Mouse (Mus musculus) embryonic facial prominence, embryonic 14.5 days (tissue): ENCODE measurements around the gene Traf3ip1. TPM values are rescaled to one million over a fixed set of nuclear protein-coding genes. Genes with fewer than 3 reads are reported as not detected.

Source experiments
- ATAC-seq: fragments of 200-750 bp; cut with Nextera tagmentation; 2 replicates; pipeline ENCODE4 v1.8.0; 2017; ENCODE audit warnings: low read depth, moderate number of reproducible peaks, moderate TSS enrichment
- DNase-seq: peaks from one replicate; pipeline ENCODE4 v3.0.0-alpha.2; 2015; ENCODE audit warnings: low spot score
- H3K27ac ChIP-seq: fragments of 300-500 bp; sonication (generic); replicated peaks from 2 replicates; pipeline ENCODE4 v1.5.1; 2014; ENCODE audit warnings: low read depth, mild to moderate bottlenecking, low read length, moderate library complexity
- H3K27me3 ChIP-seq: fragments of 300-500 bp; sonication (generic); replicated peaks from 2 replicates; pipeline ENCODE4 v1.6.1; 2014; ENCODE audit warnings: low read length; ENCODE audit not compliant: control insufficient read depth, insufficient read depth
- H3K36me3 ChIP-seq: fragments of 300-500 bp; sonication (generic); 2 replicates; pipeline ENCODE4 v1.6.1; 2014; ENCODE audit warnings: low read length, mixed read lengths; ENCODE audit not compliant: control insufficient read depth, insufficient read depth
- H3K4me1 ChIP-seq: fragments of 300-500 bp; sonication (generic); 2 replicates; pipeline ENCODE4 v1.6.1; 2014; ENCODE audit warnings: antibody characterized with exemption, low read length; ENCODE audit not compliant: control insufficient read depth, insufficient read depth
- H3K4me2 ChIP-seq: fragments of 300-500 bp; sonication (generic); 2 replicates; pipeline ENCODE4 v1.6.1; 2014; ENCODE audit warnings: low read depth, mild to moderate bottlenecking, low read length, moderate library complexity, mixed read lengths
- H3K4me3 ChIP-seq: fragments of 300-500 bp; sonication (generic); 2 replicates; pipeline ENCODE4 v1.5.1; 2014; ENCODE audit warnings: low read depth, mild to moderate bottlenecking, low read length
- H3K9ac ChIP-seq: fragments of 300-500 bp; sonication (generic); 2 replicates; pipeline ENCODE4 v1.6.1; 2014; ENCODE audit warnings: low read depth, mild to moderate bottlenecking, low read length, moderate library complexity, mixed read lengths
- H3K9me3 ChIP-seq: fragments of 300-500 bp; sonication (generic); 2 replicates; pipeline ENCODE4 v1.6.1; 2016; ENCODE audit warnings: low read length; ENCODE audit not compliant: control insufficient read depth
- WGBS: fragments of 180-500 bp; shearing (Covaris S2); extraction: QIAGEN DNeasy Blood & Tissue Kit; methylation state at CpG from one replicate; pipeline ENCODE4 v1.1.7; 2014; 5-methylcytosine and 5-hydroxymethylcytosine counted together
- polyA plus RNA-seq: library from polyadenylated mRNA; unstranded; fragments of >200 nt; fragmentation: Nextera tagmentation; extraction: Ambion mirVana; gene quantifications from 2 replicates; pipeline ENCODE4 v1.2.1, GENCODE M21; 2014

Traf3ip1 gene
- polyA plus RNA-seq, 1 experiment from 2014 or later: 6.8 TPM

- DNase-seq (no peak), ATAC-seq (no peak)
- Histone ChIP-seq H3K27ac (no peak overlapping the region), H3K36me3 (no peaks in the 10 kb centered on the region), H3K27me3 (no peaks in the 10 kb centered on the region), H3K9ac (no peak overlapping the region), H3K4me3 (no peak overlapping the region), H3K9me3 (0 out of 2 replicates have a peak, but pooled peaks cover 3% of the 10 kb centered on the region), H3K4me1 (no peaks in the 10 kb centered on the region), H3K4me2 (no peak overlapping the region)
- 81% methylated on average over 7 of the region's 7 CpGs for WGBS
These were observed 11.7 kb upstream of the Traf3ip1 start for GRCm38 (mm10) chr1:91482616-91483211.

DNA sequence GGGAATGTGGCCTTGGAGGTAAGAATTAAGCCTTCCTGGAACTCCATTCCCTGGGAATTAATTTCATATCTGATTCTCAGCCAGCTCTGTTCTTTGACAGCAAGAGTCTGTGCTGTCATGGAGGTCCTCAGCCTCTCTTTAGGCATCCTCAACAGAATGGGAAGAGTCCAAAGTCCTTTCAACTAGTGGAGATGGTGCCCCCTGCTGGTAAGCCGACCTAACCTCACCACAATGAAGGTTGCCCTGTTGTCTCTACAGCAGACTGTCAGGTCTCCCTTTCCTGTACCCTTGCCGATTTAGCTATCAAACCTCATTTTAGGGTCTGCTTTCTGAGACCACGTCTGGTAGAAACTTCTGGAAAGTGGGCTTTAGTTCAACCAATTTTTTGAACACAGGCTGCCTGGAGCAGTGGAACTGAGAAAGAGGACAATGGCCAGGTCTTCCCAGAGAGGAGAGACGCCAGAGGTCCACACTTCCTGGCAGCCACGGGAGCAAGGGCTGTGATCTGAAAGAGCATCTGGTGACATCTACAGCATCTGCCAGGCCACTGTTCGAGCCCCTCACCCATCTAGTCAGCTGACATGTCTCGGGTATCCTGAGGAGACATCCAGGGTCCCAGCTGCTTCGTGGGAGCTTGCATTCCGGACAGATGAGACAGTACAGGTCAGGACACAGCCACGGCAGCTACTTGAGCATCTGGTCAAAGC lies 11.0 kb upstream of the Traf3ip1 start:
- WGBS: 30% methylated on average over 10 of the region's 10 CpGs
- H3K4me3 ChIP-seq: no peak overlapping the region
- H3K9ac ChIP-seq: no peak overlapping the region
- 0 out of 2 replicates have a peak, but pooled peaks cover 2% of the 10 kb centered on the region for H3K9me3 ChIP-seq
- H3K27ac ChIP-seq: no peak overlapping the region
- H3K36me3 ChIP-seq: no peaks in the 10 kb centered on the region
- H3K4me2 ChIP-seq: no peak overlapping the region
- ATAC-seq (peak; percentile 85), DNase-seq (peak; percentile 87)
- no peaks in the 10 kb centered on the region for H3K27me3 ChIP-seq
- H3K4me1 ChIP-seq: no peaks in the 10 kb centered on the region

DNA sequence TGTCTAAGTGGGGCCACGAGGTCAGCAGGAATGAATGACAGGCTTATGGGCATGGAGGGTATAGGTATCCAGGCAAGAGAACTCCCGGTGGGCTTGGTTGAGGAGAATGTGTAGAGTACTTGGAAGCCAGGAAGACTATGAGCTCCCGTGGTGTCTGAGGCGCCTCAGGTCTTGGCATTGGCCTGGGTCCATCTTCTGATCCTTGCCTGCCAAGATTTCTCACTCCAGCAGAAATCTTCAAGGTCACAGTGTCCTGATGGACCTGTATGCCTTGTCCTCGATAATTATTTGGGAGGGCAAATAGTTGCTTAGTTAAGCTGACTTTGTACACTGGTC lies 10.5 kb upstream of the Traf3ip1 start:
- 62% methylated on average over 5 of the region's 5 CpGs for WGBS

GRCm38 (mm10) chr1:91485422-91485821 lies 9.0 kb upstream of the Traf3ip1 start:
- no peaks in the 10 kb centered on the region for H3K27me3 ChIP-seq
- WGBS: 67% methylated on average over 3 of the region's 3 CpGs
- H3K36me3 ChIP-seq: no peaks in the 10 kb centered on the region
- no peak overlapping the region for H3K4me2 ChIP-seq
- no peak for DNase-seq
- no peak overlapping the region for H3K27ac ChIP-seq
- no peak overlapping the region for H3K4me3 ChIP-seq
- H3K9me3 ChIP-seq: no peaks in the 10 kb centered on the region
- ATAC-seq: no peak
- no peak overlapping the region for H3K9ac ChIP-seq
- H3K4me1 ChIP-seq: no peaks in the 10 kb centered on the region

More for the DNA sequence above, 10.5 kb upstream of the Traf3ip1 start:
- H3K27ac ChIP-seq: no peak overlapping the region
- no peak overlapping the region for H3K4me3 ChIP-seq
- no peaks in the 10 kb centered on the region for H3K36me3 ChIP-seq
- no peak overlapping the region for H3K4me2 ChIP-seq
- H3K27me3 ChIP-seq: no peaks in the 10 kb centered on the region
- DNase-seq (no peak), ATAC-seq (no peak)
- H3K9me3 ChIP-seq: no peaks in the 10 kb centered on the region
- no peak overlapping the region for H3K9ac ChIP-seq
- no peaks in the 10 kb centered on the region for H3K4me1 ChIP-seq

GRCm38 (mm10) chr1:91486165-91486564 lies 8.3 kb upstream of the Traf3ip1 start:
- no peaks in the 10 kb centered on the region for H3K9me3 ChIP-seq
- 73% methylated on average over 3 of the region's 3 CpGs for WGBS
- H3K4me2 ChIP-seq: no peak overlapping the region
- no peak for DNase-seq
- H3K4me1 ChIP-seq: no peaks in the 10 kb centered on the region
- no peaks in the 10 kb centered on the region for H3K27me3 ChIP-seq
- ATAC-seq: no peak
- no peaks in the 10 kb centered on the region for H3K36me3 ChIP-seq
- no peak overlapping the region for H3K9ac ChIP-seq
- no peak overlapping the region for H3K4me3 ChIP-seq
- no peak overlapping the region for H3K27ac ChIP-seq

DNA sequence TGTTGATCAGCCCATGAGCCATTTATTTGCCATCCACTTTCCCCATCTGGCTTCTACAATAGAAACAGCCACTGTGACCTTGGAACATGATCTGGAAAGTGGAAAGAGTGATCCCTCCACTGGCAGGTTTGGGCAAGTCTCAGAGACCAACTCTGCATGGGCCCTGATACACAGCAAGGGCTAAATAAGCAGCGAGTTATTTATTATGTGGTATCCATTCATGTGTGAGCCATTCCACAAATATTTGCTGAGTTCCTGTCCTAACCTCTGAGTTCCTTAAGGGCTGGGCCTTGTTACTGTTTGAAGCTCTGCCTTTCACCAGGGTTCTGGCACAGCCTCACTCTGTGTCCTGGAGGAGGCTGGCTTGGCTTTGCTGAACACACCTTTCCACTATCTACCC lies 4.1 kb upstream of the Traf3ip1 start:
- H3K4me1 ChIP-seq: peaks cover 3% of the 10 kb centered on the region
- no peaks in the 10 kb centered on the region for H3K27me3 ChIP-seq
- no peak overlapping the region for H3K4me3 ChIP-seq
- 68% methylated on average over 1 of the region's 1 CpGs for WGBS
- ATAC-seq: no peak
- no peak overlapping the region for H3K9ac ChIP-seq
- H3K27ac ChIP-seq: no peak overlapping the region
- H3K4me2 ChIP-seq: no peak overlapping the region
- DNase-seq: no peak
- no peaks in the 10 kb centered on the region for H3K9me3 ChIP-seq
- no peaks in the 10 kb centered on the region for H3K36me3 ChIP-seq

DNA sequence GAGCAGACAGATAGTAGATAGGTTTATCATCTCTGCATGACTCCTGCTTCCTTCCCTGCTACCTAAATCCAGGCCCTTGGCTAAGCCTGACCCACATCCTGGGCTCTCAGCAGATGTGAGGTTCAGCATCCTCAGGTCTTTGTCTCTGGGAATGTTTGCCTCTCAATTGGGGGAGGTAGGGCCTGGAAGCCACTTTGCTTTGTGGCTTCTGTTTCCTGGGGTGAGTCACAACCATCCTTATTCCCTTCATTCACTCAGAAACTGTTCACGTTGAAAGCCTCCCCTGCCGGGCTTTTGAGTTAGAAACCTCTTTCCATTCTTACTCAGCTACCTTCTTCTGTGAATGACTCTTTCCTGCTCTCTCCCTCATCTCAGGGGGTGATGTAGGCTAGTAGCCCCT lies 1.7 kb upstream of the Traf3ip1 start:
- Histone ChIP-seq H3K4me2 (no peak overlapping the region), H3K9ac (no peak overlapping the region), H3K36me3 (no peaks in the 10 kb centered on the region), H3K27me3 (no peaks in the 10 kb centered on the region), H3K4me1 (peaks cover 7% of the 10 kb centered on the region), H3K4me3 (no peak overlapping the region), H3K9me3 (no peaks in the 10 kb centered on the region), H3K27ac (no peak overlapping the region)
- ATAC-seq (no peak), DNase-seq (no peak)
- WGBS: 24% methylated on average over 2 of the region's 2 CpGs

DNA sequence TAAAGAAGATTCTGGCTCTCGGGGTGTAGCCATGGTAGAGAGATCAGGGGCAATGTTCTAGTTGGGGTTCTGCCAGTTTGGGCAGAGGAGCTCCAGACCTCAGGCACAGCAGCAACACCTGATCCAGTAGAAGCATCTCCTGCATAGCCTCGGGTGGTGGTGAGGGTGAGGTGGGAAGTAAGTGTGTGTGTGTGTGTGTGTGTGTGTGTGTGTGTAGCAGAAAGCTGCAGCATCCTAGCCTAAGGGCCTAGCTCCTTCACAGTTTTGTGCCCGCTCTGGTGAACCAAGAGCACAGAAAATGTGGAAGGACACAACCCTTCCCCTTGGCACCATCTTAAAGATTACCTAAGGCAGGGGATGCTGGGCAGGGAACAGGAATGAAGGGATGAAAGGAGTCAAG lies 509 bp upstream of the Traf3ip1 start:
- peak overlapping the region; percentile 81 for H3K9ac ChIP-seq
- ATAC-seq: no peak

GRCm38 (mm10) chr1:91495321-91495720 lies 874 bp downstream of the Traf3ip1 start:
- Histone ChIP-seq H3K36me3 (0 out of 2 replicates have a peak, but pooled peaks cover 9% of the 10 kb centered on the region), H3K9ac (peak overlapping the region; percentile 81), H3K4me1 (peaks cover 7% of the 10 kb centered on the region), H3K4me3 (peak overlapping the region; percentile 93), H3K27ac (no peak overlapping the region), H3K4me2 (peak overlapping the region; percentile 80), H3K9me3 (no peaks in the 10 kb centered on the region), H3K27me3 (no peaks in the 10 kb centered on the region)
- ATAC-seq (no peak), DNase-seq (no peak)
- 45% methylated on average over 5 of the region's 5 CpGs for WGBS

More for the DNA sequence above, 509 bp upstream of the Traf3ip1 start:
- Histone ChIP-seq H3K36me3 (no peaks in the 10 kb centered on the region), H3K27ac (no peak overlapping the region), H3K27me3 (no peaks in the 10 kb centered on the region), H3K4me2 (peak overlapping the region; percentile 80), H3K9me3 (no peaks in the 10 kb centered on the region), H3K4me1 (peaks cover 7% of the 10 kb centered on the region), H3K4me3 (peak overlapping the region; percentile 93)
- 45% methylated on average over 3 of the region's 3 CpGs for WGBS
- DNase-seq: no peak
